Mouse (Mus musculus): ENCODE data around the gene Yars.
A peak's percentile ranks its signal among the peaks of the same experiment; 100 is the strongest.
"Not testable (repeated sequence)": the region's sequence is repeated elsewhere in the genome, so short reads cannot be mapped to it uniquely, and the experiment has no call there.

Yars gene

GRCm38 (mm10) chr4:129188803-129189541 is 588 bp upstream of the Yars start:
- peak; percentile 63 to 71 for DNase-seq

GRCm38 (mm10) chr4:129190538-129190937 is 978 bp downstream of the Yars start:
- no peak for DNase-seq

GRCm38 (mm10) chr4:129191691-129192090 is 2.1 kb downstream of the Yars start:
- DNase-seq: no peak

- no peak for DNase-seq
Observed at GRCm38 (mm10) chr4:129194280-129194679, 4.7 kb downstream of the Yars start.

- no peak for DNase-seq
Observed at GRCm38 (mm10) chr4:129197514-129197913, 8.0 kb downstream of the Yars start.

GRCm38 (mm10) chr4:129204655-129205054 is 15.1 kb downstream of the Yars start:
- DNase-seq: no peak

- no peak for DNase-seq
Observed at GRCm38 (mm10) chr4:129206792-129207191, 17.2 kb downstream of the Yars start.

- no peak for DNase-seq
Observed at GRCm38 (mm10) chr4:129209504-129209903, 19.9 kb downstream of the Yars start.

- peak; percentile 57 to 67 for DNase-seq
Observed at GRCm38 (mm10) chr4:129211461-129211860, 21.9 kb downstream of the Yars start.

GRCm38 (mm10) chr4:129212486-129212885 is 22.9 kb downstream of the Yars start:
- not testable (repeated sequence) for DNase-seq

- no peak for DNase-seq
Observed at GRCm38 (mm10) chr4:129218569-129219175, 29.1 kb downstream of the Yars start.

- no peak for DNase-seq
Observed at GRCm38 (mm10) chr4:129219198-129219597, 29.6 kb downstream of the Yars start.

GRCm38 (mm10) chr4:129220376-129221089 is 31.0 kb downstream of the Yars start:
- DNase-seq: no peak

GRCm38 (mm10) chr4:129221097-129222010 is 31.8 kb downstream of the Yars start:
- no peak for DNase-seq

- DNase-seq: no peak
Observed at GRCm38 (mm10) chr4:129222019-129222925, 32.7 kb downstream of the Yars start.

- DNase-seq: no peak
Observed at GRCm38 (mm10) chr4:129223421-129224281, 34.1 kb downstream of the Yars start.

GRCm38 (mm10) chr4:129225315-129225714 is 35.8 kb downstream of the Yars start:
- DNase-seq: no peak

GRCm38 (mm10) chr4:129226441-129226963 is 36.9 kb downstream of the Yars start:
- DNase-seq: no peak

GRCm38 (mm10) chr4:129227170-129227984 is 37.8 kb downstream of the Yars start:
- DNase-seq: no peak
